Mouse (Mus musculus) liver, adult 2 months (tissue): ENCODE measurements at regions not wholly inside any gene's neighbourhood (a gene's known extent, or its start where the extent isn't known, plus 50 kb on each side); places are given as distances from the start of the nearest gene placed in this dataset.

Source experiments
- CTCF ChIP-seq: fragments of 200-500 bp; IDR thresholded peaks from 2 replicates; pipeline ENCODE4 v1.5.1; 2011; ENCODE audit warnings: low read depth, low read length, control low read depth
- POLR2A ChIP-seq: fragments of 200-500 bp; IDR thresholded peaks from 2 replicates; pipeline ENCODE4 v1.6.1; 2011; ENCODE audit warnings: low read length, control low read depth; ENCODE audit not compliant: insufficient read depth; ENCODE audit errors: extremely low read depth

- TF ChIP-seq CTCF (no peak), POLR2A (no peak)
Measured at GRCm38 (mm10) chr15:42838839-42839238, 2704.7 kb downstream of the 9330182O14Rik start.
